Mouse (Mus musculus): Measurements from ENCODE around the gene Tmem242. TPM values are rescaled to one million over a fixed set of nuclear protein-coding genes. Genes with fewer than 3 reads are reported as not detected.

The Tmem242 gene
- polyA plus RNA-seq, 1 experiment from 2014 or later, result 155 TPM

GRCm38 (mm10) chr17:5425204-5425603, 14.9 kb downstream of the Tmem242 start:
- no peaks in the 10 kb centered on the region for H3K9me3 ChIP-seq (replicated peaks; ENCODE audit: control insufficient read depth, low read length)
- H3K36me3 ChIP-seq (replicated peaks; ENCODE audit: control insufficient read depth, insufficient read depth, low read depth, low read length), result no peaks in the 10 kb centered on the region
- 60% methylated on average over 3 of the region's 3 CpGs for WGBS
- no peaks in the 10 kb centered on the region for H3K27me3 ChIP-seq (ENCODE audit: control insufficient read depth, insufficient read depth, low read length)
- no peak for ATAC-seq (replicated peaks; ENCODE audit: insufficient number of reproducible peaks, low FRiP score, low TSS enrichment, low read depth)
- no peak overlapping the region for H3K4me2 ChIP-seq (ENCODE audit: low read depth, low read length)
- no peak overlapping the region for H3K4me3 ChIP-seq (ENCODE audit: low read depth, low read length)
- H3K9ac ChIP-seq (replicated peaks; ENCODE audit: low read length), result no peak overlapping the region
- H3K27ac ChIP-seq (replicated peaks; ENCODE audit: low read depth, low read length), result no peak overlapping the region
- H3K4me1 ChIP-seq (ENCODE audit: control insufficient read depth, insufficient read depth, low read length), result no peaks in the 10 kb centered on the region
- DNase-seq (ENCODE audit: low spot score), result peak; percentile 8

GRCm38 (mm10) chr17:5424156-5424555, 15.9 kb downstream of the Tmem242 start:
- H3K36me3 ChIP-seq (replicated peaks; ENCODE audit: control insufficient read depth, insufficient read depth, low read depth, low read length), result no peaks in the 10 kb centered on the region
- no peaks in the 10 kb centered on the region for H3K27me3 ChIP-seq (ENCODE audit: control insufficient read depth, insufficient read depth, low read length)
- no peak overlapping the region for H3K27ac ChIP-seq (replicated peaks; ENCODE audit: low read depth, low read length)
- no peaks in the 10 kb centered on the region for H3K4me1 ChIP-seq (ENCODE audit: control insufficient read depth, insufficient read depth, low read length)
- no peak overlapping the region for H3K4me3 ChIP-seq (ENCODE audit: low read depth, low read length)
- H3K9ac ChIP-seq (replicated peaks; ENCODE audit: low read length), result no peak overlapping the region
- WGBS, result 87% methylated on average over 8 of the region's 8 CpGs
- H3K9me3 ChIP-seq (replicated peaks; ENCODE audit: control insufficient read depth, low read length), result no peaks in the 10 kb centered on the region
- no peak overlapping the region for H3K4me2 ChIP-seq (ENCODE audit: low read depth, low read length)
- DNase-seq (ENCODE audit: low spot score) (no peak), ATAC-seq (replicated peaks; ENCODE audit: insufficient number of reproducible peaks, low FRiP score, low TSS enrichment, low read depth) (no peak)

GRCm38 (mm10) chr17:5421835-5422234, 18.2 kb downstream of the Tmem242 start:
- no peak overlapping the region for H3K9ac ChIP-seq (replicated peaks; ENCODE audit: low read length)
- H3K27ac ChIP-seq (replicated peaks; ENCODE audit: low read depth, low read length), result no peak overlapping the region
- no peaks in the 10 kb centered on the region for H3K9me3 ChIP-seq (replicated peaks; ENCODE audit: control insufficient read depth, low read length)
- no peak for ATAC-seq (replicated peaks; ENCODE audit: insufficient number of reproducible peaks, low FRiP score, low TSS enrichment, low read depth)
- 63% methylated on average over 4 of the region's 4 CpGs for WGBS
- no peak overlapping the region for H3K4me3 ChIP-seq (ENCODE audit: low read depth, low read length)
- DNase-seq (ENCODE audit: low spot score), result no peak
- H3K27me3 ChIP-seq (ENCODE audit: control insufficient read depth, insufficient read depth, low read length), result no peaks in the 10 kb centered on the region
- no peaks in the 10 kb centered on the region for H3K4me1 ChIP-seq (ENCODE audit: control insufficient read depth, insufficient read depth, low read length)
- no peak overlapping the region for H3K4me2 ChIP-seq (ENCODE audit: low read depth, low read length)
- no peaks in the 10 kb centered on the region for H3K36me3 ChIP-seq (replicated peaks; ENCODE audit: control insufficient read depth, insufficient read depth, low read depth, low read length)

- Histone ChIP-seq H3K27me3 (ENCODE audit: control insufficient read depth, insufficient read depth, low read length) (no peaks in the 10 kb centered on the region), H3K4me2 (ENCODE audit: low read depth, low read length) (no peak overlapping the region), H3K36me3 (replicated peaks; ENCODE audit: control insufficient read depth, insufficient read depth, low read depth, low read length) (no peaks in the 10 kb centered on the region), H3K9me3 (replicated peaks; ENCODE audit: control insufficient read depth, low read length) (no peaks in the 10 kb centered on the region), H3K27ac (replicated peaks; ENCODE audit: low read depth, low read length) (no peak overlapping the region), H3K9ac (replicated peaks; ENCODE audit: low read length) (no peak overlapping the region), H3K4me1 (ENCODE audit: control insufficient read depth, insufficient read depth, low read length) (no peaks in the 10 kb centered on the region), H3K4me3 (ENCODE audit: low read depth, low read length) (no peak overlapping the region)
- WGBS, result 86% methylated on average over 6 of the region's 6 CpGs
- ATAC-seq (replicated peaks; ENCODE audit: insufficient number of reproducible peaks, low FRiP score, low TSS enrichment, low read depth), result no peak
- no peak for DNase-seq (ENCODE audit: low spot score)
Measured at GRCm38 (mm10) chr17:5419771-5420518, 20.1 kb downstream of the Tmem242 start.

- Histone ChIP-seq H3K4me2 (ENCODE audit: low read depth, low read length) (no peak overlapping the region), H3K9ac (replicated peaks; ENCODE audit: low read length) (no peak overlapping the region), H3K4me3 (ENCODE audit: low read depth, low read length) (no peak overlapping the region), H3K9me3 (replicated peaks; ENCODE audit: control insufficient read depth, low read length) (no peaks in the 10 kb centered on the region), H3K27ac (replicated peaks; ENCODE audit: low read depth, low read length) (no peak overlapping the region), H3K36me3 (replicated peaks; ENCODE audit: control insufficient read depth, insufficient read depth, low read depth, low read length) (no peaks in the 10 kb centered on the region), H3K4me1 (ENCODE audit: control insufficient read depth, insufficient read depth, low read length) (no peaks in the 10 kb centered on the region), H3K27me3 (ENCODE audit: control insufficient read depth, insufficient read depth, low read length) (no peaks in the 10 kb centered on the region)
- no peak for DNase-seq (ENCODE audit: low spot score)
- ATAC-seq (replicated peaks; ENCODE audit: insufficient number of reproducible peaks, low FRiP score, low TSS enrichment, low read depth), result no peak
- WGBS, result 86% methylated on average over 9 of the region's 9 CpGs
Measured at GRCm38 (mm10) chr17:5419056-5419455, 21.0 kb downstream of the Tmem242 start.

- Histone ChIP-seq H3K27me3 (ENCODE audit: control insufficient read depth, insufficient read depth, low read length) (no peaks in the 10 kb centered on the region), H3K4me2 (ENCODE audit: low read depth, low read length) (no peak within 1 kb of the TSS), H3K4me1 (ENCODE audit: control insufficient read depth, insufficient read depth, low read length) (no peaks in the 10 kb centered on the region), H3K36me3 (replicated peaks; ENCODE audit: control insufficient read depth, insufficient read depth, low read depth, low read length) (no peaks in the 10 kb centered on the region), H3K9ac (replicated peaks; ENCODE audit: low read length) (no peak within 1 kb of the TSS), H3K9me3 (replicated peaks; ENCODE audit: control insufficient read depth, low read length) (no peaks in the 10 kb centered on the region), H3K4me3 (ENCODE audit: low read depth, low read length) (no peak within 1 kb of the TSS), H3K27ac (replicated peaks; ENCODE audit: low read depth, low read length) (no peak within 1 kb of the TSS)
- DNase-seq (ENCODE audit: low spot score), result no peak
- WGBS, result 97% methylated on average over 11 of the region's 11 CpGs
- no peak for ATAC-seq (replicated peaks; ENCODE audit: insufficient number of reproducible peaks, low FRiP score, low TSS enrichment, low read depth)
Measured at GRCm38 (mm10) chr17:5418545-5418944, 21.5 kb downstream of the Tmem242 start, which contains the start of gene Ldhal6b. Ldhal6b (minus strand) TSS chr17:5418767.

- Histone ChIP-seq H3K4me1 (ENCODE audit: control insufficient read depth, insufficient read depth, low read length) (no peaks in the 10 kb centered on the region), H3K27me3 (ENCODE audit: control insufficient read depth, insufficient read depth, low read length) (no peaks in the 10 kb centered on the region), H3K36me3 (replicated peaks; ENCODE audit: control insufficient read depth, insufficient read depth, low read depth, low read length) (no peaks in the 10 kb centered on the region), H3K4me2 (ENCODE audit: low read depth, low read length) (no peak overlapping the region), H3K27ac (replicated peaks; ENCODE audit: low read depth, low read length) (no peak overlapping the region), H3K4me3 (ENCODE audit: low read depth, low read length) (no peak overlapping the region), H3K9ac (replicated peaks; ENCODE audit: low read length) (no peak overlapping the region), H3K9me3 (replicated peaks; ENCODE audit: control insufficient read depth, low read length) (no peaks in the 10 kb centered on the region)
- ATAC-seq (replicated peaks; ENCODE audit: insufficient number of reproducible peaks, low FRiP score, low TSS enrichment, low read depth) (no peak), DNase-seq (ENCODE audit: low spot score) (no peak)
- WGBS, result 89% methylated on average over 3 of the region's 3 CpGs
Measured at GRCm38 (mm10) chr17:5416518-5416917, 23.5 kb downstream of the Tmem242 start.

GRCm38 (mm10) chr17:5414041-5414440, 26.0 kb downstream of the Tmem242 start:
- no peaks in the 10 kb centered on the region for H3K9me3 ChIP-seq (replicated peaks; ENCODE audit: control insufficient read depth, low read length)
- no peak overlapping the region for H3K9ac ChIP-seq (replicated peaks; ENCODE audit: low read length)
- no peak overlapping the region for H3K4me3 ChIP-seq (ENCODE audit: low read depth, low read length)
- no peaks in the 10 kb centered on the region for H3K4me1 ChIP-seq (ENCODE audit: control insufficient read depth, insufficient read depth, low read length)
- no peak for ATAC-seq (replicated peaks; ENCODE audit: insufficient number of reproducible peaks, low FRiP score, low TSS enrichment, low read depth)
- no peak for DNase-seq (ENCODE audit: low spot score)
- H3K36me3 ChIP-seq (replicated peaks; ENCODE audit: control insufficient read depth, insufficient read depth, low read depth, low read length), result no peaks in the 10 kb centered on the region
- H3K27me3 ChIP-seq (ENCODE audit: control insufficient read depth, insufficient read depth, low read length), result no peaks in the 10 kb centered on the region
- 91% methylated on average over 3 of the region's 3 CpGs for WGBS
- H3K27ac ChIP-seq (replicated peaks; ENCODE audit: low read depth, low read length), result no peak overlapping the region
- no peak overlapping the region for H3K4me2 ChIP-seq (ENCODE audit: low read depth, low read length)
